Mouse (Mus musculus): Measurements from ENCODE around the gene Gm10837.

DNA sequence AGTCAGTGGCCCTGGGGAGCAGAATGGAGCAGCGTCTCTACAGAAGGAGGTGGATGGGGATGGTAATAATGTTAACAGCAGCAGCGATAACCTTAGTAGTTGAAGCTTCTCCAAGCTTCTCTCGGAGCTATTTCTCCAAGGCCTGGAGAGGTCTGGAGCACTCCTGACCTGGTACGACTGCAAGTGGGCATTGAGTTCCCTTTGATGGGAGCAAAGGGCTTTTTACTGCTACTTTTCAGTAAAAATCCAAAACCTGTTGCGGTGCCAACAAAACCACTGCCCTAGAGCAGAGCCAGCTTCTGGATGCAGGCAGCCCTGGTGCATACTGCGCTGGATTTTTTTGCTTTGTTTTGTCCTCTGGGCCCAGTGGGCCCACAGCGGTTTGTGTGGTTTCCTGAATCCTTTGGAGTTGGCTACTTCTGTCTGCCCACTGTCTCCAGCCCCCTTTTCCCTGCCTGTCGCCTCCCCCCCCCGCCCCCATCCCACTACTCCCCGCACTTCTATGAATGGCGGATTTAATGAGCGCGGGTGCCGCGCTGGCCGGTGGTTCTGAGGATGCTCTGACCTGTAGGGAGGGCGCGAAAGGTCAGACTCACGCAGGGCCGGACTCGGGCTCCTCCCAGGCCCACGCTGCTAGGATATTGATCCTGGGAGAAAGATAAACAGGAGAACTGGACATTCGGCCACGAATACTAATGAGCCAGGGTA, 5.4 kb upstream of the Gm10837 start:
- TF ChIP-seq CTCF (IDR thresholded peaks at IDR 0.05; ENCODE audit: extremely low read depth, insufficient read length, insufficient replicate concordance, low read depth, low read length): no peak
- TF ChIP-seq POLR2A (IDR thresholded peaks at IDR 0.05; ENCODE audit: low read depth, low read length): no peak
